Mouse (Mus musculus): ENCODE measurements at regions not wholly inside any gene's neighbourhood (a gene's known extent, or its start where the extent isn't known, plus 50 kb on each side); places are given as distances from the start of the nearest gene placed in this dataset.

- 77% methylated on average over 11 of the region's 11 CpGs for WGBS
- Histone ChIP-seq H3K4me3 (replicated peaks; ENCODE audit: low read length) (no peak overlapping the region), H3K4me1 (ENCODE audit: control insufficient read depth, insufficient read depth, low read length) (peaks cover 7% of the 10 kb centered on the region), H3K9ac (ENCODE audit: low read depth, low read length, severe bottlenecking) (no peak overlapping the region), H3K4me2 (replicated peaks; ENCODE audit: low read depth, low read length, severe bottlenecking) (no peak overlapping the region), H3K27ac (replicated peaks; ENCODE audit: low read depth, low read length) (no peak overlapping the region), H3K9me3 (ENCODE audit: control insufficient read depth, low read length) (no peaks in the 10 kb centered on the region), H3K36me3 (ENCODE audit: control insufficient read depth, insufficient read depth, low read length) (no peaks in the 10 kb centered on the region), H3K27me3 (ENCODE audit: control insufficient read depth, insufficient read depth, low read length) (no peaks in the 10 kb centered on the region)
- TF ChIP-seq POLR2A (IDR thresholded peaks at IDR 0.05; ENCODE audit: borderline replicate concordance, extremely low read depth, insufficient read depth, insufficient read length), result no peak
- no peak for ATAC-seq (ENCODE audit: low FRiP score, low read depth)
- no peak for DNase-seq (ENCODE audit: low spot score)
Measured at GRCm38 (mm10) chr2:174203412-174203811, 80.7 kb upstream of the Gnas start.

- no peak overlapping the region for H3K27ac ChIP-seq (replicated peaks; ENCODE audit: low read depth, low read length)
- no peak for TF ChIP-seq POLR2A (IDR thresholded peaks at IDR 0.05; ENCODE audit: borderline replicate concordance, extremely low read depth, insufficient read depth, insufficient read length)
- no peaks in the 10 kb centered on the region for H3K9me3 ChIP-seq (ENCODE audit: control insufficient read depth, low read length)
- H3K4me1 ChIP-seq (ENCODE audit: control insufficient read depth, insufficient read depth, low read length), result no peaks in the 10 kb centered on the region
- no peaks in the 10 kb centered on the region for H3K27me3 ChIP-seq (ENCODE audit: control insufficient read depth, insufficient read depth, low read length)
- ATAC-seq (ENCODE audit: low FRiP score, low read depth), result no peak
- no peak overlapping the region for H3K4me2 ChIP-seq (replicated peaks; ENCODE audit: low read depth, low read length, severe bottlenecking)
- no peak overlapping the region for H3K9ac ChIP-seq (ENCODE audit: low read depth, low read length, severe bottlenecking)
- 83% methylated on average over 4 of the region's 4 CpGs for WGBS
- no peaks in the 10 kb centered on the region for H3K36me3 ChIP-seq (ENCODE audit: control insufficient read depth, insufficient read depth, low read length)
- DNase-seq (ENCODE audit: low spot score), result no peak
- H3K4me3 ChIP-seq (replicated peaks; ENCODE audit: low read length), result no peak overlapping the region
Measured at GRCm38 (mm10) chr2:174211681-174212080, 72.4 kb upstream of the Gnas start.

- DNase-seq (ENCODE audit: low spot score) (no peak), ATAC-seq (ENCODE audit: low FRiP score, low read depth) (no peak)
- Histone ChIP-seq H3K4me2 (replicated peaks; ENCODE audit: low read depth, low read length, severe bottlenecking) (no peak overlapping the region), H3K4me1 (ENCODE audit: control insufficient read depth, insufficient read depth, low read length) (peaks cover 2% of the 10 kb centered on the region; the same call in 1 of the 2 replicates), H3K27ac (replicated peaks; ENCODE audit: low read depth, low read length) (no peak overlapping the region), H3K27me3 (ENCODE audit: control insufficient read depth, insufficient read depth, low read length) (no peaks in the 10 kb centered on the region), H3K9me3 (ENCODE audit: control insufficient read depth, low read length) (no peaks in the 10 kb centered on the region), H3K36me3 (ENCODE audit: control insufficient read depth, insufficient read depth, low read length) (no peaks in the 10 kb centered on the region), H3K9ac (ENCODE audit: low read depth, low read length, severe bottlenecking) (no peak overlapping the region), H3K4me3 (replicated peaks; ENCODE audit: low read length) (no peak overlapping the region)
- TF ChIP-seq POLR2A (IDR thresholded peaks at IDR 0.05; ENCODE audit: borderline replicate concordance, extremely low read depth, insufficient read depth, insufficient read length), result no peak
- 83% methylated on average over 1 of the region's 1 CpGs for WGBS
Measured at GRCm38 (mm10) chr2:174226660-174227059, 57.5 kb upstream of the Gnas start.
